Mouse (Mus musculus) right cerebral cortex, postnatal 36 days (tissue): ENCODE data around the gene Snx4.

Source experiments
- DNase-seq, 2 experiments: peaks; one replicate each; pipeline ENCODE4 v3.0.0; 2022; ENCODE audit warnings: low spot score in 2 of 2, mixed read lengths in 1 of 2

The Snx4 gene

GRCm38 (mm10) chr16:33271824-33272223 lies 20.6 kb downstream of the Snx4 start:
- DNase-seq, result no peak

GRCm38 (mm10) chr16:33283079-33283478 lies 31.8 kb downstream of the Snx4 start:
- no peak for DNase-seq

- no peak for DNase-seq
Observed at GRCm38 (mm10) chr16:33288536-33288935, 37.3 kb downstream of the Snx4 start.

GRCm38 (mm10) chr16:33289981-33290380 lies 38.7 kb downstream of the Snx4 start:
- DNase-seq, result no peak

GRCm38 (mm10) chr16:33292241-33292640 lies 41.0 kb downstream of the Snx4 start:
- no peak for DNase-seq

GRCm38 (mm10) chr16:33294681-33295080 lies 43.4 kb downstream of the Snx4 start:
- no peak for DNase-seq

- no peak for DNase-seq
Observed at GRCm38 (mm10) chr16:33295321-33295720, 44.1 kb downstream of the Snx4 start.

- no peak for DNase-seq
Observed at GRCm38 (mm10) chr16:33297493-33297892, 46.3 kb downstream of the Snx4 start.

- DNase-seq, result peak; percentile 42 to 50
Observed at GRCm38 (mm10) chr16:33306633-33307070, 55.4 kb downstream of the Snx4 start.

GRCm38 (mm10) chr16:33307761-33308160 lies 56.5 kb downstream of the Snx4 start:
- DNase-seq, result no peak

GRCm38 (mm10) chr16:33309066-33309465 lies 57.8 kb downstream of the Snx4 start:
- DNase-seq, result no peak

- DNase-seq, result no peak
Observed at GRCm38 (mm10) chr16:33315611-33316010, 64.4 kb downstream of the Snx4 start.

- no peak for DNase-seq
Observed at GRCm38 (mm10) chr16:33317646-33318045, 66.4 kb downstream of the Snx4 start.

GRCm38 (mm10) chr16:33318059-33318458 lies 66.8 kb downstream of the Snx4 start:
- no peak for DNase-seq

- DNase-seq, result no peak
Observed at GRCm38 (mm10) chr16:33325704-33326455, 74.6 kb downstream of the Snx4 start.

GRCm38 (mm10) chr16:33326589-33326988 lies 75.3 kb downstream of the Snx4 start:
- DNase-seq, result no peak

- DNase-seq, result no peak
Observed at GRCm38 (mm10) chr16:33327101-33327500, 75.9 kb downstream of the Snx4 start.

- no peak for DNase-seq
Observed at GRCm38 (mm10) chr16:33333015-33333414, 81.8 kb downstream of the Snx4 start.

GRCm38 (mm10) chr16:33337177-33337576 lies 85.9 kb downstream of the Snx4 start:
- peak; percentile 18 to 52 for DNase-seq

GRCm38 (mm10) chr16:33337681-33338080 lies 86.4 kb downstream of the Snx4 start:
- no peak for DNase-seq

- no peak for DNase-seq
Observed at GRCm38 (mm10) chr16:33338492-33338891, 87.2 kb downstream of the Snx4 start.

GRCm38 (mm10) chr16:33339476-33339875 lies 88.2 kb downstream of the Snx4 start:
- no peak for DNase-seq

GRCm38 (mm10) chr16:33342356-33342755 lies 91.1 kb downstream of the Snx4 start:
- no peak for DNase-seq

GRCm38 (mm10) chr16:33343106-33343505 lies 91.9 kb downstream of the Snx4 start:
- no peak for DNase-seq
